Mouse (Mus musculus) T-helper 1 cell (primary cell): ENCODE measurements around the gene Klhl21.

Experiments used
- in situ Hi-C: fragments of 300-600 bp; cut with MboI, MseI; formaldehyde crosslinking; loops from one replicate; pipeline ENCODE4 v1.15.1; 2025; ENCODE audit warnings: high pct_unique_total_duplicates

Gene Klhl21

GRCm38 (mm10) chr4:151995371-151996172, 13.0 kb upstream of the Klhl21 start:
- in situ Hi-C loops: no loop called here

- in situ Hi-C loops: no loop called here
These were observed 12.2 kb upstream of the Klhl21 start, which contains the start of gene Phf13 for GRCm38 (mm10) chr4:151996173-151996950. Gene Phf13, minus strand, starts transcription at chr4:151996258.

GRCm38 (mm10) chr4:151996951-151997222, 11.7 kb upstream of the Klhl21 start:
- in situ Hi-C loops: no loop called here

- in situ Hi-C loops: no loop called here
These were observed 10.9 kb upstream of the Klhl21 start for GRCm38 (mm10) chr4:151997701-151998100.

DNA sequence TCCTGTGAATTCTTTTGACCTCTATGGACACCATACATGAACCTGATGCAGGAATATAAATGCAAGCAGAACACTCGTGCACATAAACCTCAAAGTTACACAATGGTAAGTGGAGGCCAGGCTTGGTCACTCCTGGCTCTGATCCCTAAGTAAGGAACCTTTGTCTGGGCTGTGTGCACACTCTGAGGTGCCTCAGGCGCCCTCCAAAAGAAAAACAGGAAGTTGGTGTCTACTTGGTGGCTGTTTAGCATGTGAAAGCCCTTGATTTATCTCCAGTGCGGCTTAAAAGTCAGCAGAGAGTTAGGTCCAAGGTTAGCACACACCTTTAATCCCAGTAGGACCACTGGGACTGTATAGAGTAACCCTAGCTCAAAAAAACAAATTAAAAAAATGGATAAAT, 9.1 kb upstream of the Klhl21 start:
- in situ Hi-C loops: no loop called here

DNA sequence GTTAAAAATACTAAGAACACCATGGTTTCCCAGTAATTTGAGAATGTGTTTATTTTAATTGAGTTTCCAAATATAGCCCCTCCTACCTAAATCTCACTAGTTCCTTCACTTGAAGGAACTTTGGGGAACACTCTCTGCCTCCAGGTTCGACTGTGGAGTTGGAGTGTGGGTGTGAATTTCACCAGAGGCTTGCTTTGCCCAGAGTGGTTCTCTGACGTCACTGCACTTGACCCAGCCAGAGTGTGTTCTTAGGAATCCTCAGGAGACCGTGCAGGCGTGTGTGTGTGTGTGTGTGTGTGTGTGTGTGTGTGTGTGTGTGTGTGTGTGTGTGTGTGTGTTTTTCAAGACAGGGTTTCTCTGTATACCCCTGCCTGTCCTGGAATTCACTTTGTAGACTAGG, 7.7 kb upstream of the Klhl21 start:
- in situ Hi-C loops: no loop called here

- in situ Hi-C loops: no loop called here
These were observed 7.3 kb upstream of the Klhl21 start for GRCm38 (mm10) chr4:152001335-152001734.

DNA sequence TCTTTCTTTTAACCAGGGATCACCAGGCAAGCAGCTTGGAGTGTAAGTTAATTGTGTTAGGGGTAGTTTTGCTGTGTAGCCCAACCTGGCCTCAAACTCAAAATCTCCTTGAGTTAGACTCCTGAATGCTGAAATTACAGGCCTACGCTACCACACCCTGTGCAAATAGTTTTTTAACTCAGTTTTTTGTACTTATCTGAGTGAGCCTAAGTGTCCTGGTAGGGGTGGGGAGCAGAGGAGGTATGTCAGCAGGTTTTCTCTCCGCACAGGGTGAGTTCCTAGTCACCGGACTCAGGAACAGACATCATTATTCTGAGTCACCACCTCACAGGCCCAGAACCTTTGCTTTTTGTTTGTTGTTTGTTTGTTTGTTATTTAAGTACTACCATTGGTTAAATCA, 6.5 kb upstream of the Klhl21 start:
- in situ Hi-C loops: no loop called here

DNA sequence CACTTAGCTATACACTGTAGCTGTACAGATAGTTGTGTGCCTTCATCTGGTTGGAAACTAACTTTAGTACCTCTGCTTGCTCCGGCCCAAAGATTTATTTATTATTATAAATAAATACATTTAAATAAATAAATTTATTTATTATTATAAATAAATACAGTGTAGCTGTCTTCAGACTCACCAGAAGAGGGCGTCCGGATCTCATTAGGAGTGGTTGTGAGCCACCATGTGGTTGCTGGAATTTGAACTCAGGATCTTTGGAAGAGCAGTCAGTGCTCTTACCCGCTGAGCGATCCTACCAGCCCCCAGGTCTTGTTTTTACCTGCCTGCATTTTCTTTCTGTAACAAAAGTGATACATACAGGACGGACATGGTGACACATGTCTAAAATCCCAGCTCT, 2.5 kb upstream of the Klhl21 start:
- in situ Hi-C loops: no loop called here

DNA sequence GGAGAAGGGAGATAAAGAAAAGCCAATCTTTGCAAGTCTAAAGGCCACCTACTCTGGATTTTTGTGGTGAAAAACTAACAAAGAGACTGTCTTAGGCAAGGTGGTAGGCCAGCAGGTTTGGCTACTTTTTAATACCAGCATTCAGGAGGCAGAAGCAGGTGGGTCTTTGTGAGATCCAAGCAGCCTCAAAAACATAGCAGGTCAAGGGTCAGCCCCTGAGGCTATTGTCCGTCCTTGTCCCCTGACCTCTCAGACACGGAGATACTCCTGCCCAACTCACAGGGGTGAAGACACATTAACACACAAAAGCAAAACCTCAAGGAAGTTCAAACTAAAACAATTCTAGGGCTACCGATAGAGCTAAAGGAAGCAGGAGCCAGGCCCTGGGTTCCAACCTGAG, 1.8 kb upstream of the Klhl21 start:
- in situ Hi-C loops: no loop called here

DNA sequence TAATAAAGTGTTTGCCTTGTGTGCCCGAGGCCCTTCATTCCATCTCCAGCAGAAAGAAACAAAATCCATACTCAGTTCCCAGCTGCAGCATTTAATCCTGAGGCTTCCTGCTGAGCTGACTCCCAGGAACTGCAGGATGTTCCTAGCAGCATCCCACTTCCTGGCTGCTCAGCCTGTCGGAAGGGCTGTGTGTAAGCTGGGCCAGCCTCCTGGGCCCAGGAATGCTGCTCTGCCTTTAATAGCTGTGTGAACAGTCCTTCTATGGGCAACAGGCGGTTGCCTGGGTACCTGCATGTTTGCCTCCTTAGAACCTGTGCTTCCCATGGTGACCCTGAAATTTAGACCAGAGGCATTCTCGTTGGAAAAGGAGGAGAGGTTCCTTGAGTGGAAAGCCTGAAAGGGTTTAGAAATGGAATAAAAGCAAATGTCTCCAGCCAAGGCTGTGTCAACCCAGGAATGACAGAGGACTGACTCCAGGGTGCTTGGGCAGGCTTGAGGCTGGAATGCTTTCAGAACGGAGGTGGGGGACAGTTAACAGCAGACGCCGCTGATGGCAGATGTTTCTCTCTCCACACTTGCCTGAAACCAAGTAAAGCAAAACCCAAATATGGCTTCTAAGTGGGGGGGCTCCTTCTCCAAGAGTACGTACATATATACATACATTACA, 989 bp upstream of the Klhl21 start:
- in situ Hi-C loops: no loop called here

GRCm38 (mm10) chr4:152008148-152008500, 479 bp upstream of the Klhl21 start:
- in situ Hi-C loops: no loop called here

GRCm38 (mm10) chr4:152009076-152010051, 761 bp downstream of the Klhl21 start:
- in situ Hi-C loops: no loop called here

DNA sequence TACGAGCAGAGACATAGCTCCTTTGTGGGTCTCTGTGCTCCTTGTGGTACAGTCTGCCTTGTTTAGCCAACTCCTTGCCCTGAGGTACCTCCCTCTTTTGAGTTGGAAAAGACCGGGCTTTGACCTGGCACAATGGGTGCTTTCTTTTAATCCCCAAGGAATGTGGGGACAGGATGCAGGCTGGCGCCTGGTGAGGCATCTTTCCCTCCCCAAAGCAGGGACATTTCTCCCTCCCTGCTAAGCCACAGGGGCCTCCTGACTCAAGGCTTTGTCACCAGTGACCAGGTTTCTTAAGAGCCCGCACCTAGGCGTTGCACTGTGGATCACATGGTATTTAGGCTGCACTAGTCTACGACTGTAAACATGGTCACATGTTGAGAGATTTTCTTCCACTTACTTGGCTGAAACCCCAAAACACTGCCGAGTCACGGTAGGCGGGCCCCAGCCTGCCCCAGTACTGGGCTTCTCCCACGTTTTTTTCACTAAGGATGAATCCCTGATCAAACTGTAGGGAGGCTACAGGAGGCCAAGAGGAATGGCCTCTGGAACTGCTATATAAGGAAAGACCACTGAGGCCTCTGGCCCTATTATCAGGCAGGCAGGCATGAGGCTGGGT, 1.6 kb downstream of the Klhl21 start:
- in situ Hi-C loops: no loop called here

- in situ Hi-C loops: no loop called here
These were observed 2.1 kb downstream of the Klhl21 start for GRCm38 (mm10) chr4:152010707-152011134.

DNA sequence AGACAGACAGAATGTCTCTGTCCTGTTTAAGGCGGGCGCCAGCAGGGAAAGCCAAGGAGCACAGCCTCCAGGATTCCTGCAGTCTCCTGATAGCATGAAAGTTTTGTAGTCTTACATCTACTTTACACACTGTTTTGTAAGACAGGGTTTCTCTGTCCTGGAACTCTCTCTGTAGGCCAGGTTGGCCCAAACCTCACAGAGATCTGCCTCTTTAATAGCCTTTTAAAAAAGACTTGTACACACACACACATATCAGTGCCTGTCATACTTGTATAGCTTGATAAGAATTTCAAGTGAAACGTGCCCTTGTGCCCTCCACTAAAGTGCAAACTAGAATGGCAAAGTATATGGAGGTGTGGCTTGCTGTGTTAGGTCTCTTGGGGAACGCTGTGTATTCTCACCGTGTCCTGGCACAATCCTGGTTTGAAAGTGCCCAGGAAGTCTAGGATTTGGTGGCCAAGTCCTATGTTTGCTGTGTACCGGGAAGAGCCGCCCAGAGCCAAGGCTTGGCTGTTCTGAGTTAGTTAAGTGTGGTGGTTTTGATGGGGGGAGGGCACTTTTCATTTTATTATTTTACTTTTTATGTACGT, 2.7 kb downstream of the Klhl21 start:
- in situ Hi-C loops: no loop called here

DNA sequence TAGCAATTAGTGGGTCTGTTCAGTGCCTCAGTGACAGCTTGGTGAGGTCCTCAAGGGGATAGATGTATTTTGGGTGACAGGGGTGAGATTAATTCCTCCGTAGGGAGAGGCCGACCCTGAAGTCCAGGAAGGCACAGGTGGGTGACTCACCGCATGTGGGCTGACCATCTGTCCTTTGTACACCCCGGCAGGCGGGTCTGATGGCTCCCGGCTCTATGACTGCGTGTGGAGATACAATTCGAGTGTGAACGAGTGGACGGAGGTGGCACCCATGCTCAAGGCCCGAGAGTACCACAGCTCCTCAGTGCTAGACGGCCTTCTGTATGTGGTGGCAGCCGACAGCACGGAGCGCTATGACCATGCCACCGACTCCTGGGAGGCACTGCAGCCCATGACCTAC, 3.5 kb downstream of the Klhl21 start:
- in situ Hi-C loops: no loop called here

- in situ Hi-C loops: no loop called here
These were observed 4.6 kb downstream of the Klhl21 start for GRCm38 (mm10) chr4:152013036-152013813.

DNA sequence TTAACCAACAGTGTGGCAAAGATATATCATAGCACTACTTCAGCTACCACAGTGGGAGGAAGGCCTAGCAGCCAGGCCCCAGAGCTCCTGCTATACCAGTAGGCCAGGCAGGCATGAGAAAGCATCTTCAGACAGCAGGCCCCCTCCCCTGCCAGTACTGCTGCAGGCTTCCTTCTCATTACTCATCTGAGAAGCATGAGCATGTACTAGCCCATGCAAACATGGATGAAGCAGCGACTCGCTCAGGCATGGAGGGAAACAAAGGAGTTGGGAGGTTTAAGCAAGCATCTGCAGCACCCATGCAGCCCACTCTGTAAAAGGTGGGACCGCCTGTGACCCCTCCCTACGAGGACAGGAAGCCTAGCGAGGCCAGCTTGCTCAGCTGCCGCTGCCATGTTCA, 10.5 kb downstream of the Klhl21 start:
- in situ Hi-C loops: no loop called here

GRCm38 (mm10) chr4:152020024-152020423, 11.4 kb downstream of the Klhl21 start:
- in situ Hi-C loops: no loop called here
